Mouse (Mus musculus) kidney, postnatal 14 days (tissue): ENCODE data around the gene Pcf11.

Experiments used
- DNase-seq: peaks from one replicate; pipeline ENCODE4 v3.0.0; 2022; ENCODE audit warnings: mixed read lengths

The Pcf11 gene

GRCm38 (mm10) chr7:92669507-92670471, at the start of gene Pcf11:
TSS of gene Pcf11 (minus strand) at chr7:92669934.
- peak; percentile 99 for DNase-seq

GRCm38 (mm10) chr7:92715055-92715454, 45.3 kb upstream of the Pcf11 start:
- no peak for DNase-seq

DNA sequence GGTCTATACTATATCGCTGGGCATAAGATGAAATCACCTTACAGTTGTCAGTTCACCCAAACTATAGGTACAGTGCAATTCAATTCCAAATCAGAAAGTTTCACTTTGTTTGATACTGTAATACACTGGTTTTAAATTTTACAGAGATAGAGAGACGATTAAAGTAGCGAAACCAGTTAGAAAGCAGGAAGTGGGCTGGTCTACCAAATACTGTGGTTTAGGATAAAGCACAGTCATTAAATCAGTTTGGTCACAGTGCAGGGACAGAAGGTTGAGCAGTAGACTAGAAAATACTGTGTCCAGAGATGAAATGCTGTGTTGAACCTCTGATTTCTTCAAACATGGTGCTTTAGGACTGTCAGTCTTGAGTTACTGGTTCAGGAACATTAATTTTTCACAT, 41.9 kb upstream of the Pcf11 start:
- no peak for DNase-seq

- no peak for DNase-seq
These were observed 39.8 kb upstream of the Pcf11 start for GRCm38 (mm10) chr7:92709573-92709972.

GRCm38 (mm10) chr7:92706711-92707110, 37.0 kb upstream of the Pcf11 start:
- DNase-seq = no peak

GRCm38 (mm10) chr7:92705534-92705933, 35.8 kb upstream of the Pcf11 start:
- DNase-seq = no peak

DNA sequence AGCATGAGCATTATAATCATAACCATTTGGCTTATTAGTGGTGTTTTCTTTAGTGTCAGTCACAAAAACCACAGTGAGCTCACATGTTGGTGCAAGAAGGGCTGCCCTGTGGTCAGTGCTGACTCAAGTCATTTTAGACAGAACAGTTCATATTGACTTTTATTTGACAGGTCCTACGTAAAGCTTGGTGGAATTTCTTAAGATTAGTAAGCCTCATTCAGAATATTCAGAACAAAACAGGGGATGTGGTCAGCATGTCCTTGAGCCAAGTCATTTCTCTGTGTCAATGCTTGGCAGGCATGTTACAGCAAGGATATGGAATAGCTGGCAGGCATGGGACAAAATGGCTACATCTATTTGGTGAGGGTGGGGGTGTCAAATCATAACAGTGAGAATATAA, 33.9 kb upstream of the Pcf11 start:
- no peak for DNase-seq

GRCm38 (mm10) chr7:92698770-92699169, 29.0 kb upstream of the Pcf11 start:
- no peak for DNase-seq

DNA sequence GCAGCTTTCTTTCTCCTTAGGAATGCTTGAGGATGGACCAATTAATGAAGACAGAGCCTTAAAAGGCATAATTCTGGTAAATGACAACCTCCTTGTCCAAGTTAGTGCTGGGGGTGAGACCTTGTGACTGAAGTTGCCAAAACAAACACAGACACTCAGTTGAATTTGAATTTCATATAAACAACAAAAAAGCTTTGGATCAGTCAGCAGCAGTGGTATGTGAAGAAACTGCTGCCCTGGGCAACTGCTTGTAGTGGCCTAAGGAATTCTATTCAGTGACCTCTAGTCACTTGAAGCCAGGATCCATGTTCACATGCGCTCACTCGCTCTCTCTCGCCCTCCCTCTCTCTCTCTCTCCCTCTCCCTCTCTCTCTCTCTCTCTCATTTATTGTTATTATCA, 26.7 kb upstream of the Pcf11 start:
- peak; percentile 27 for DNase-seq

GRCm38 (mm10) chr7:92689101-92689500, 19.4 kb upstream of the Pcf11 start:
- no peak for DNase-seq

DNA sequence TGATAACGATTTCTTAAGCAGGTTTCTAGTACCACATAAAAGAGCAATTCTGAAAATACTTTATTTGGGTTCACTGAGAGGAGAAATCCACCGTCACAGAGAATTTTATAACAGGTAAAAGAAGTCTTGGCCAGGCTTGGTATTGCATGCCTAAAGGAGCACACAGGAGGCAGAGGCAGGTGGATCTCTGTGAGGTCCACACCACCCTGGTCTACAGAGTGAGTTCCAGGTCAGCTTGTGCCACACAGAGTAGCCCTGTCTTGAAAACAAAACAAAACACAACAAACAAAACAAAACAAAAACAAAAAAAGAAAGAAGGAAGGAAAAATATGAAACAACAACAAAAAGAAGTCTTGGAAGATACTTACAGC, 18.6 kb upstream of the Pcf11 start:
- DNase-seq = no peak

DNA sequence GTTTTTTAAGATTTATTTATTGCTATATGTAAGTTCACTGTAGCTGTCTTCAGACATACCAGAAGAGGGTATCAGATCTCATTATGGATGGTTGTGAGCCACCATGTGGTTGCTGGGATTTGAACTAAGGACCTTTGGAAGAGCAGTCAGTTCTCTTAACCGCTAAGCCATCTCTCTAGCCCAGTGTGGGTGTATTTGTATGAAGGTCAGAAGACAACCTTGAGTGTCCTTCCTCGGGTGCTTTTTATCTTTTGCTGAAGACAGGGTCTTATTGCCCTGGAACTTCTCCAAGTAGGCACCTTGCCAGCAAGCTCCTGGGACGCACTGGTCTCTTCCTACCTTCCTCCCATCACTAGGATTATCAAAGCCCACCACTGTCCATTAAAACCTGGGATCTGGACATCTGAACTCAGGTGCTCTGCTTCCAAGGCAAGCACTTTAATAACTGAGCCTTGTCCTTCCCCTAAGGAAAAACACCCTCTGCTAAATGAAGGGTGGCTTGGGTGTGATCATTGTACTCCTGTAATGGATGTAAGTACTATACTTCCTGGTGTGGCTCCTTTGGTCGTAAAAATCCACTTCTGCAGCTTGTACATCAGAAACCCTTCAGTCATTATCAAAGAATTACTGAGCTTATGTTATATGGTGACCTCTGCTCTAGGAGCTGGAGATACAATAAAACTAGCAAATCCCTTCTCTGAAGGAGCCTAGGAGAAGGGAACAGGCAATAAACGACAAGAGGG, 18.0 kb upstream of the Pcf11 start:
- no peak for DNase-seq

DNA sequence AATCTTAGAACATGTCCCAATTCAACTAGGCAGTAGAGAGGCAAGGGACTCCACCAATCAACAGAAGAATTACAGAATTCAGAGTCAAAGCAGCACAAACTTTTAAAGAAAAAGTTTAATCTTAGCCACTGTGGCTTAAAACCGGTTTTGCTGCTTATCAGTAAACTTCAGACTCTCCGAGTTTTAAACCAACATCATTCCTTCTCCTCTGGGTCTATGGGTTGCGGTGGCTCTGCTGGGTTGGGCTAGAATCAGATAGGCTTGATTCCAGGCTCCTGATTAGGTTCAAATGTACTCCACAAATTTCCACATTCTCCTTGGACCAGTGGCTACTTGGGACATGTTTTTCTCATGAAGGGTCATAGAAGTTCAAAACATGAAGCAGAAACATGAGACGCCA, 7.6 kb upstream of the Pcf11 start:
- DNase-seq = no peak

DNA sequence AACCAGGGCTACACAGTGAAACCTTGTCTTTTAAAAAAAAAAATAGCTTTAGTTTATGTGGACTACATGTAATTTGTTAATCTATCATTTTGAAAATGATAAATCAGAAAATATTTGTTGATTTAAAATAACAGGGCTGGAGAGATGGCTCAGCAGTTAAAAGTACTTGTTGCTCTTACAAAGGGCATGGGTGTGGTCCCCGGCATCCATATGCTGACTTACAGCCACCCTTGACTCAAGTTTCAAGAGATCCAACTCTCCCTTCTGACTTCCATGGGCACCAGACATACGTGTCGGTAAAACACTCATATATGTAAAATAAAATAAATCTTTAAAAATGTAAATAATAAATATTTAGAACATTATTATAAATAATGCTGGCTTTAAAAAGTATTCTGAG, 5.4 kb upstream of the Pcf11 start:
- DNase-seq = no peak

- peak; percentile 59 for DNase-seq
These were observed 785 bp downstream of the Pcf11 start for GRCm38 (mm10) chr7:92668791-92669506.

DNA sequence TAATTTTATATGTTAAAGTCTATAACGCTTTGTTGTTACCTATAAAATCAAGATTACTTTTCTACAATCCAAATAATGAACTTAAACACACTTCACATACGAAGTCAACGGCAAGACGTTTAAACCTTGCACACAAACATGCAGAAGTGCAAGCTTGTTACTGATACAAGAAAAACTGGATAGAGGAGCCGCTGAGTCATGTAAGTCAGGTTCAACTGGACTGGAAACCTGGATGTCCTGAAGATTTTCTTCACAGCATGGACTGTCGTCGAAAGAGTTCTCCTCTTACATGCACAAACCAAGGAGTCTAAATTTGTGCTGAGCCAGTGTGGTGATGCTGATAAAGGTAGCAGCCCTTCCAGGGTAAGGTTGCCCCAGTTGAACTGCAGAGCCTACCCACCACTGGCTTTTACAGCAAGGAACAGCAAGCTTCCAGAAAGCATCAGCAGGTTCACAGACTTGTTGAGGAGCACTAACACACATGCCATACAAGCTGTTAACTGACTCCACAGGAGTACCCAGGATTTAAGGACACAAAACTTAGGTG, 3.4 kb downstream of the Pcf11 start:
- DNase-seq = no peak

- no peak for DNase-seq
These were observed 11.7 kb downstream of the Pcf11 start for GRCm38 (mm10) chr7:92658050-92658449.

- DNase-seq = no peak
These were observed 13.3 kb downstream of the Pcf11 start for GRCm38 (mm10) chr7:92656386-92656785.

DNA sequence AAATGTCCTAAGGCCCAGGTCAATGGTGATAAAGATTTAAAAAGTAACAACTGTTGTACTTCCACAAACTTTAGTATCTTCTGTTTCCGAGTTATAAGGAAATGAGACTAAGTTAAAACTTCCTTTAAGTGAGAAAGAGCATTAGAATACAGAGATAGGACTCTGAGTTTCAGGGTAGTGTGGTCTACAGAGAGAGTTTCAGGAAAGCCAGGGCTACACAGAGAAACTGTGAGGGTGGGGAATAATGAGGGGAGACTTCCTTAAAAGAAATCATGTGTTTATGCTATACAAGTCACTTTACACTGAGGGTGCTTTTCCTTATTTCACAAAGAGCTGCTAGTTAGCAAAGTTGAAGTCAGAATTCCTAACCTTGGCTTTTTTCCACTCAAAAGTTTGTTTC, 16.4 kb downstream of the Pcf11 start:
- DNase-seq = no peak

DNA sequence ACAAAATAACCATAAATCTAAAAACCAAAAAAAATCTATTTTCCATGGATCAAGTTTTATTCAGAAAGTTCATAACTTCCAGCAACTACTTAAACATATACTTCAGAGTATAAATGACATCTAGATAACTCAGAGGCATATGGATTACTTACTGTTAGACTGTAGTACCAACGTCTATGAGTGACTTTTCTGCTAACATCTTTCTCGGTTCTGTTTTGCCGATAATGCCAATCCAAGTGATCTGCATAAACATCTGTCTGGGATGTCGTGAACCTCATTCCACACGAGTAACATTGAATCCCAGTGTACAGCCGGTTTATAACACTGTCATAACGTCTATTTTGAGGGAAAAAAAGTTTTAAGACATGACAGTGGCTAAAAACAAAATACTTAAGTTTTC, 21.9 kb downstream of the Pcf11 start:
- DNase-seq = no peak

- no peak for DNase-seq
These were observed 27.4 kb downstream of the Pcf11 start for GRCm38 (mm10) chr7:92642358-92642757.

GRCm38 (mm10) chr7:92638050-92638449, 31.7 kb downstream of the Pcf11 start:
- DNase-seq = no peak

- DNase-seq = peak; percentile 95
These were observed 32.6 kb downstream of the Pcf11 start, which contains the start of gene Ankrd42 for GRCm38 (mm10) chr7:92637021-92637625. TSS of gene Ankrd42 (minus strand) at chr7:92637142.
